Mouse (Mus musculus): ENCODE data around the gene Ctsa. TPM values are rescaled to one million over a fixed set of nuclear protein-coding genes. Genes with fewer than 3 reads are reported as not detected.
"Not testable (repeated sequence)": the region's sequence is repeated elsewhere in the genome, so short reads cannot be mapped to it uniquely, and the experiment has no call there.

Gene Ctsa
- polyA plus RNA-seq, 1 experiment from 2014 or later, result 82.7 TPM

DNA sequence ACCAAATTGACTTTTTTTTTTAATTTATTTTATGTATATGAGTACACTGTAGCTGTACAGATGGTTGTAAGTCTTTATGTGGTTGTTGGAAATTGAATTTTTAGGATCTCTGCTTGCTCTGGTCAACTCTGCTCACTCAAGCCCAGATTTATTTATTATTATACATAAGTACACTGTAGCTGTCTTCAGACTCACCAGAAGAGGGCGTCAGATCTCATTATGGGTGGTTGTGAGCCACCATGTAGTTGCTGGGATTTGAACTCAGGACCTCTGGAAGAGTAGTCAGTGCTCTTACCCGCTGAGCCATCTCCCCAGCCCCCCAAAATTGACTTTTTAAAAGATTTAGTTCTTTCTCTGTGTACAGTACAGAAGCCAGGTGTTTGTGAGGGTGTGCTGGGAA lies 43.0 kb downstream of the Ctsa start:
- H3K9me3 ChIP-seq (replicated peaks); H3K9ac ChIP-seq; H3K4me2 ChIP-seq; H3K4me3 ChIP-seq; ATAC-seq; H3K36me3 ChIP-seq (ENCODE audit: poor library complexity, severe bottlenecking); H3K27ac ChIP-seq; H3K27me3 ChIP-seq: not testable (repeated sequence)
- H3K4me1 ChIP-seq, result peaks cover 21% of the 10 kb centered on the region
- 57% methylated on average over 2 of the region's 2 CpGs for WGBS

- not testable (repeated sequence) for H3K27me3 ChIP-seq; ATAC-seq; H3K36me3 ChIP-seq (ENCODE audit: poor library complexity, severe bottlenecking); H3K9ac ChIP-seq; H3K9me3 ChIP-seq (replicated peaks); H3K27ac ChIP-seq
- Histone ChIP-seq H3K4me3 (peak overlapping the region; percentile 90), H3K4me1 (peaks cover 28% of the 10 kb centered on the region), H3K4me2 (peak overlapping the region; percentile 98)
- 79% methylated on average over 11 of the region's 11 CpGs for WGBS
These were observed 44.9 kb downstream of the Ctsa start for GRCm38 (mm10) chr2:164877376-164878215.

DNA sequence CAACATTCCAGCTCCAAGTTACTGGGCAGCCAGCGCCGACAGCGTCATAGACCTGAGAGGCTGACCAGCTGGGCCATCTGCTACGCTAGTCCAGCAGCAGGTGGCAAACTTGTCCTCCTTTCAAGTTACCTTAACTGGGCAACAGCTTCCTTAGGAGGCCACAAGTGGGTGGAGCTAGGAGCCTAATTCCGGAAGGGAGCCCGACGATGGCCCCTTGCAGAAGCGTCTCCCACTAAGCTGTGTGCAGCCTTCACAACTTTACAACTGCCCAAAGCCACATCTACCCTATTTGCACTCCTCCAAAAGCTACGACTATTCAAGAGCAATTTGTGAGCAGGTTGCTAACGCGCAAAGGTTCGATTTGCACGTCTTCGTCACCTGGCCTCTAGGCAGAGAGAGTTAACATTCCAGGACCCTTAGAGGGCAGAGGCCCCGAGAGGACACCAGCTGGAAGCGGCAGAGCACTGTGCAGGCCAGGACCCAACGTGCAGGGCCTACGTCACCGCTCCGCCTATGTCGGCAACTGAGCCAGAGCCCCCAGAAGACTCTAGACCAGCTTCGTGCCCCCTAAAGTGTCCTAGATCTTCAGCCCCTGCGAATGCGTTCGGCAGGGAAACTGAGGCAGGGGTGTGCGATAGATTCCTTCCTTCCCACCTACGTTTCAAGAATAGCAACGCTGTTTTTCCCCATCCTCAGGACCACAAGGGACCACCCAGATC lies 46.0 kb downstream of the Ctsa start:
- peak overlapping the region; percentile 100 for H3K9ac ChIP-seq
- no peaks in the 10 kb centered on the region for H3K27me3 ChIP-seq
- H3K4me3 ChIP-seq, result peak overlapping the region; percentile 90
- WGBS, result 3% methylated on average over 28 of the region's 28 CpGs
- no peaks in the 10 kb centered on the region for H3K9me3 ChIP-seq (replicated peaks)
- peaks cover 18% of the 10 kb centered on the region for H3K36me3 ChIP-seq (ENCODE audit: poor library complexity, severe bottlenecking)
- peak; percentile 48 for ATAC-seq
- peak overlapping the region; percentile 100 for H3K27ac ChIP-seq
- peaks cover 33% of the 10 kb centered on the region for H3K4me1 ChIP-seq
- H3K4me2 ChIP-seq, result peak overlapping the region; percentile 98

GRCm38 (mm10) chr2:164879228-164879567 lies 46.5 kb downstream of the Ctsa start, which contains the start of gene Pcif1:
Gene Pcif1, plus strand, starts transcription at chr2:164879304.
- H3K4me3 ChIP-seq, result peak within 1 kb of the TSS; percentile 90
- peak within 1 kb of the TSS; percentile 100 for H3K9ac ChIP-seq
- peaks cover 33% of the 10 kb centered on the region for H3K4me1 ChIP-seq
- peaks cover 24% of the 10 kb centered on the region for H3K36me3 ChIP-seq (ENCODE audit: poor library complexity, severe bottlenecking)
- ATAC-seq, result peak; percentile 88
- no peaks in the 10 kb centered on the region for H3K27me3 ChIP-seq
- WGBS, result under 1% methylated on average over 38 of the region's 40 CpGs
- peak within 1 kb of the TSS; percentile 100 for H3K27ac ChIP-seq
- no peaks in the 10 kb centered on the region for H3K9me3 ChIP-seq (replicated peaks)
- H3K4me2 ChIP-seq, result peak within 1 kb of the TSS; percentile 98

DNA sequence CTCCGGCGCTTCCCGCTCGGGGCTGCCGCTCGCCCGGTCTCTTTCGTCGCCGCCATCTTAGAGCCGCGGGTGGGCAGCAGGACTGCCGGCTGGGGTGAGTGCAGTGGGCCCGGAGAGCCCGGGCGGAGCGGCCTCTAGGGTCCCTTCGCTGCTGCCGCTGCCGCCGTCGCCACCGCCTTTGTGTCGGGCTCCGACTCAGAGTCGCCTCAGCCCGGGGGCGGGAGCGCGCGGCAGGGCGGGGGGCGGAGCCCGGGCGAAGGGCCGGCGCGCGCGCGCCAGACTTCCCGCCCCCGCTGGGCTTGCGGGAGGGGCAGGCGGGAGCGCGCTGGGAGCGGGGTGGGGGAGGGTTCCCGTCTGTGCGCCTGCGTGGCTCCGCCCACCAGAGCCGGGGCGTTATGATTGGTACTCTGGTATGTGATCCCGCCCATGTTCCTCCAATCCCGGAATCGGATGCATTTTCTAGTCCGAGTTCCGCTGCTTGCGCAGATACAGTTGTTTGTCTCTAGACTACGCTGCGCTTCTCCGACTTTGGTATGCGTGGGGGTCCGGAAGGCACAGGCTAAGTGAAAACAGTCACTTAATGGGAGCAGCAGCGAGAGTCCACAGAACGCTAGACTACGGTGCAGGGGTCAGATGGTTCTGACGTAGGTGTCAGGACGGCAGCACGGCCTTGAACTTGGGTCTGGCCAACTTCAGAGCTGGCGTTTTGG lies 47.0 kb downstream of the Ctsa start:
- H3K9me3 ChIP-seq (replicated peaks), result no peaks in the 10 kb centered on the region
- peaks cover 28% of the 10 kb centered on the region for H3K36me3 ChIP-seq (ENCODE audit: poor library complexity, severe bottlenecking)
- H3K4me1 ChIP-seq, result peaks cover 33% of the 10 kb centered on the region
- H3K4me2 ChIP-seq, result peak overlapping the region; percentile 98
- H3K4me3 ChIP-seq, result peak overlapping the region; percentile 90
- no peaks in the 10 kb centered on the region for H3K27me3 ChIP-seq
- peak overlapping the region; percentile 100 for H3K9ac ChIP-seq
- ATAC-seq, result peak; percentile 92
- peak overlapping the region; percentile 100 for H3K27ac ChIP-seq
- WGBS, result under 1% methylated on average over 47 of the region's 72 CpGs

DNA sequence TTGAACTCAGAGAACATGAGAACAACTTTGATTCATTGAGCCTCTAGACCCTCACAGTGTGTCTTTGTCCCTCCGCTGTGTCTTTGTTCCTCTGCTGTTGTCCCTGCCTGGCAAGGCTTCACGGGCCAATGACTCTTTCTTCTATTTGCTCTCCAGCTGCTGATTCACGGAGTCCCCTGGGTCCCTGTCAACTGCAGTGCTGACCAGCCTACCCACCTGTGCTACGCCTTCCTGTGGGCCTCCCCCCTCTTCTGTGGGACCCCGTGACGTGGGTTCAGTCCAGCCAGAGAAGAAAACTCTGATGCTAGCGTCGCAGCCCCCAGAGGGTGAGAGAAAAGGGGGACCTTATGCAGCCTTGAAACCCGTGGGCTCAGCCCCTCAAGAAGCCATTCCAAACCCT lies 49.9 kb downstream of the Ctsa start:
- Histone ChIP-seq H3K9ac (no peak overlapping the region), H3K4me3 (no peak overlapping the region), H3K4me1 (peaks cover 32% of the 10 kb centered on the region), H3K9me3 (replicated peaks) (no peaks in the 10 kb centered on the region), H3K4me2 (no peak overlapping the region), H3K27ac (peak overlapping the region; percentile 32), H3K36me3 (ENCODE audit: poor library complexity, severe bottlenecking) (peaks cover 52% of the 10 kb centered on the region), H3K27me3 (no peaks in the 10 kb centered on the region)
- no peak for ATAC-seq
- 31% methylated on average over 8 of the region's 9 CpGs for WGBS

DNA sequence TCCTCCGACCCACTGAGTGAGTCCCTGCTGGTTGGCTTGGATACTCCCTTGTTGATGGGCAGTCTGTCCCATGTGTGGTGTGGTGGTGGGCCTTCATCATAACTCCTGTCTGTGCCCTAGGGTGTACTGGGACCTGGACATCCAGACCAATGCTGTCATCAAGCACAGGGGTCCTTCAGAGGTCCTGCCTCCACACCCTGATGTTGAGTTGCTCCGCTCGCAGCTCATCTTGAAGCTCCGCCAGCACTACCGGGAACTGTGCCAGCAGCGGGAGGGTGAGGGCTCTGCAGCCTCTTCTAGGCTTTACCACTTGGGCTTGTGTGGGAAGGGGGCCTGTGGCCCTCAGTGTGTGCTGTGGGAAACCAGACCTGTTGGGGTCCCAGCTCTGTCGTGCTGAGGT lies 53.1 kb downstream of the Ctsa start:
- peaks cover 83% of the 10 kb centered on the region for H3K36me3 ChIP-seq (ENCODE audit: poor library complexity, severe bottlenecking)
- ATAC-seq, result peak; percentile 30; the same call in 1 of the 2 replicates
- no peak overlapping the region for H3K4me3 ChIP-seq
- 56% methylated on average over 7 of the region's 7 CpGs for WGBS
- no peaks in the 10 kb centered on the region for H3K27me3 ChIP-seq
- H3K9ac ChIP-seq, result 0 out of 2 replicates have a peak overlapping the region, but pooled peaks have one; percentile 19
- H3K4me1 ChIP-seq, result peaks cover 15% of the 10 kb centered on the region
- H3K27ac ChIP-seq, result 0 out of 2 replicates have a peak overlapping the region, but pooled peaks have one; percentile 10
- no peaks in the 10 kb centered on the region for H3K9me3 ChIP-seq (replicated peaks)
- no peak overlapping the region for H3K4me2 ChIP-seq

- peaks cover 92% of the 10 kb centered on the region for H3K36me3 ChIP-seq (ENCODE audit: poor library complexity, severe bottlenecking)
- H3K27ac ChIP-seq, result no peak overlapping the region
- H3K9ac ChIP-seq, result no peak overlapping the region
These were observed 53.9 kb downstream of the Ctsa start for GRCm38 (mm10) chr2:164886617-164887016.

GRCm38 (mm10) chr2:164888996-164889395 lies 56.3 kb downstream of the Ctsa start:
- H3K9me3 ChIP-seq (replicated peaks), result no peaks in the 10 kb centered on the region
- H3K4me3 ChIP-seq, result no peak overlapping the region
- peaks cover 99% of the 10 kb centered on the region for H3K36me3 ChIP-seq (ENCODE audit: poor library complexity, severe bottlenecking)
- H3K4me2 ChIP-seq, result no peak overlapping the region
- H3K27ac ChIP-seq, result no peak overlapping the region
- peaks cover 4% of the 10 kb centered on the region; the same call in 1 of the 2 replicates for H3K4me1 ChIP-seq
- 88% methylated on average over 12 of the region's 12 CpGs for WGBS
- H3K9ac ChIP-seq, result no peak overlapping the region
- no peaks in the 10 kb centered on the region for H3K27me3 ChIP-seq
- ATAC-seq, result no peak

More at GRCm38 (mm10) chr2:164886617-164887016, 53.9 kb downstream of the Ctsa start:
- 93% methylated on average over 10 of the region's 10 CpGs for WGBS
- peaks cover 11% of the 10 kb centered on the region; the same call in 1 of the 2 replicates for H3K4me1 ChIP-seq
- H3K4me3 ChIP-seq, result no peak overlapping the region
- no peaks in the 10 kb centered on the region for H3K9me3 ChIP-seq (replicated peaks)
- no peak overlapping the region for H3K4me2 ChIP-seq
- no peaks in the 10 kb centered on the region for H3K27me3 ChIP-seq
- no peak for ATAC-seq

- H3K36me3 ChIP-seq (ENCODE audit: poor library complexity, severe bottlenecking), result peaks cover 100% of the 10 kb centered on the region
- ATAC-seq, result no peak
- no peak overlapping the region for H3K9ac ChIP-seq
- no peaks in the 10 kb centered on the region for H3K9me3 ChIP-seq (replicated peaks)
- no peak overlapping the region for H3K4me3 ChIP-seq
- H3K27ac ChIP-seq, result no peak overlapping the region
- WGBS, result 85% methylated on average over 2 of the region's 2 CpGs
- H3K4me2 ChIP-seq, result no peak overlapping the region
- H3K4me1 ChIP-seq, result peaks cover 4% of the 10 kb centered on the region; the same call in 1 of the 2 replicates
- H3K27me3 ChIP-seq, result no peaks in the 10 kb centered on the region
These were observed 57.3 kb downstream of the Ctsa start for GRCm38 (mm10) chr2:164889960-164890359.

All from forebrain, embryonic 13.5 days (tissue).